Mouse (Mus musculus): ENCODE data around the gene Unc13d. TPM values are rescaled to one million over a fixed set of nuclear protein-coding genes. Genes with fewer than 3 reads are reported as not detected.

The Unc13d gene
- total and polyA plus RNA-seq, 3 experiments: 8.9 to 15.7 (median 14.0) TPM

DNA sequence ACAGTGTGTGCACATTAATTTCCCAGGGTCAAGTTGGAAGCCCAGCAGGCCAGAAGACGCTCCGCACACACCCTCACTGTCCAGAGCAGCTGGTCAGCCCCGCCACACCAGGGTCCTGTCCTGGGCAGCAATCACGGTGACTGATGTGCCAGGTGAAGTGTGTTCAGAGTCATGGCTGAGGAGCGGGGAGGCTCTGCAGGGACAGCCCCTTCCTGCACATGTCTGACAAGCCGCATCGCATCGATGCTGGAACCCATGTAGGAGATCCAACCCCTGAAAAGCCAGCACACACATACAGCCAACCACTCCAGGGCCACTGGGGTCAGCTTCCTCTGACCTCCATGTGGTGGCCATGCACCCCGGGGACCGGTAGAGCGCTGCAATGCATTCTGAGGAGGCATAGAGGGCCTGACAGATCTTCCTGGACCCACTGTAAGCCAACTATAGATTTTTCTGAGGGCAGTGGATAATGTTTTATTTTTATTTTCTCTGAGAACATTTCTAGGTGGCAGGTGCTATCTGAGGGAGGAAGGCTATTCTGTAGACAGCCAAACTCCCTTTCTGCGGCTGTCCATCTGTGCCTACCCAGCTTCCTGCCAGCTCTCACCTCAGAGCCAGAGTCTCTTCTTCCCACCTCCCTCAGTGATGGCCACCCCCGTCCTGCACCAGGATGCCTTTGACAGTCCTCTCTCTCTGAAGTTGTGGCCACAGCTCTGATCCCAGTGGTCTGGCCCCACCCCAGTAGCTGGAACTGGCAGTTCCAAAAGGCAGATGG, 15.9 kb downstream of the Unc13d start:
- peaks cover 0 to 26% of the 10 kb centered on the region in 2 experiments; a peak in 2 of 4 replicates for H3K4me1 ChIP-seq (ENCODE audit: control insufficient read depth in 1 of 2, insufficient read depth in 2 of 2)
- H3K79me2 ChIP-seq (replicated peaks; ENCODE audit: control insufficient read depth, extremely low read depth, insufficient read depth, poor library complexity, severe bottlenecking): no peaks in the 10 kb centered on the region
- no peak overlapping the region for H3K4me2 ChIP-seq (ENCODE audit: insufficient read depth, low read depth, poor library complexity, severe bottlenecking)
- no peaks in the 10 kb centered on the region for H3K9me3 ChIP-seq (replicated peaks; ENCODE audit: low read length)
- dilution Hi-C loops (cut with MboI; ENCODE audit: extremely low pct_ligation_motif_present, extremely low pct_unique_long_range_greater_than_20kb, low sequenced_read_pairs) (no loop called here), in situ Hi-C loops (cut with MboI; ENCODE audit: low pct_ligation_motif_present, low pct_unique_long_range_greater_than_20kb, low sequenced_read_pairs) (no loop called here)
- H3K27ac ChIP-seq (ENCODE audit: insufficient read depth, low read depth): no peak overlapping the region
- peak; percentile 19 for DNase-seq (ENCODE audit: extremely low read depth)
- H3K4me3 ChIP-seq (replicated peaks in 1 of 3; ENCODE audit: low read depth in 2 of 3, low read length in 2 of 3, poor library complexity in 1 of 3): no peak overlapping the region
- no peak for TF ChIP-seq JUN (IDR thresholded peaks at IDR 0.05; ENCODE audit: insufficient read depth, low read depth, low read length)
- no peak for TF ChIP-seq HCFC1 (IDR thresholded peaks at IDR 0.05; ENCODE audit: low read depth, low read length)
- TF ChIP-seq SIN3A (IDR thresholded peaks at IDR 0.05; ENCODE audit: low read length): no peak
- no peak for TF ChIP-seq SMC3 (IDR thresholded peaks at IDR 0.05; ENCODE audit: low read depth, low read length)
- TF ChIP-seq IRF4 (IDR thresholded peaks at IDR 0.05; ENCODE audit: low read depth, low read length): no peak
- no peak for TF ChIP-seq PAX5 (IDR thresholded peaks at IDR 0.05; ENCODE audit: low read length)
- no peak for TF ChIP-seq ZC3H11A (IDR thresholded peaks at IDR 0.05; ENCODE audit: low read depth, low read length)
- TF ChIP-seq ETS1 (conservative IDR thresholded peaks at IDR 0.05; ENCODE audit: low read depth, low read length): no peak
- no peak for TF ChIP-seq POLR2A (IDR thresholded peaks at IDR 0.05; ENCODE audit: low read depth, low read length)
- no peak for TF ChIP-seq TBP (conservative IDR thresholded peaks at IDR 0.05; ENCODE audit: low read depth, low read length)
- no peak for TF ChIP-seq E2F4 (IDR thresholded peaks at IDR 0.05; ENCODE audit: insufficient replicate concordance, low read depth, low read length)
- no peak overlapping the region for H3K9ac ChIP-seq (ENCODE audit: insufficient read depth, low read depth)
- no peaks in the 10 kb centered on the region for H3K27me3 ChIP-seq (replicated peaks)
- peaks cover 62 to 97% of the 10 kb centered on the region in 2 experiments for H3K36me3 ChIP-seq (replicated peaks in 1 of 2; ENCODE audit: control insufficient read depth in 1 of 2, insufficient read depth in 1 of 2, low read length in 1 of 2)

DNA sequence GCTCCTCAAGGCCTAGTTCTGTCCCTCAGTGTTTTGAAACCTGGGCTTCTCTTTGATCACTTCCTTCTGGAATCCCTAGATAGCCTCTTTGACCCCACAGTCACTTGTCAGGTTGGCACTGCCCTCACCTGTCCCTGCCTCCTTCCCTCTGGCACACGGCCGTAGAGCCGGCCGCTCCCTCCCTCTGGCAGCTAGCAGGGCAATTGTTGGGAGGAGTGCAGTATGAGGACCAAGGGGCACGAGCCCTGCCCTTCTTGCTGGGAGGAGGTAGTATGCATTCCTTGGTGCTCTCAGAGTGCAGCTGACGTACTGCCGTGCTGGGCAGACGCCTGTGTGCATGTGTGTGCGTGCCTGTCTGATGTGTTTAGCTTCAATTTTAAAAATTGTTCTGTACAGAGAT, 17.2 kb downstream of the Unc13d start:
- H3K27ac ChIP-seq (ENCODE audit: insufficient read depth, low read depth): no peak overlapping the region
- TF ChIP-seq MAFK (IDR thresholded peaks at IDR 0.05; ENCODE audit: insufficient replicate concordance, low read length) (no peak), ETS1 (conservative IDR thresholded peaks at IDR 0.05; ENCODE audit: low read depth, low read length) (no peak), RCOR1 (conservative IDR thresholded peaks at IDR 0.05; ENCODE audit: low read depth, low read length) (no peak), ZMIZ1 (IDR thresholded peaks at IDR 0.05; ENCODE audit: low read depth, low read length) (no peak)
- dilution Hi-C loops (cut with MboI; ENCODE audit: extremely low pct_ligation_motif_present, extremely low pct_unique_long_range_greater_than_20kb, low sequenced_read_pairs): no loop called here
- H3K9me3 ChIP-seq (replicated peaks; ENCODE audit: low read length): no peaks in the 10 kb centered on the region
- DNase-seq (ENCODE audit: extremely low read depth): no peak
- peaks cover 0 to 27% of the 10 kb centered on the region in 2 experiments; a peak in 2 of 4 replicates for H3K4me1 ChIP-seq (ENCODE audit: control insufficient read depth in 1 of 2, insufficient read depth in 2 of 2)
- H3K4me2 ChIP-seq (ENCODE audit: insufficient read depth, low read depth, poor library complexity, severe bottlenecking): no peak overlapping the region
- no peaks in the 10 kb centered on the region for H3K79me2 ChIP-seq (replicated peaks; ENCODE audit: control insufficient read depth, extremely low read depth, insufficient read depth, poor library complexity, severe bottlenecking)
- in situ Hi-C loops (cut with MboI; ENCODE audit: low pct_ligation_motif_present, low pct_unique_long_range_greater_than_20kb, low sequenced_read_pairs): no loop called here
- H3K9ac ChIP-seq (ENCODE audit: insufficient read depth, low read depth): no peak overlapping the region
- H3K4me3 ChIP-seq (replicated peaks in 1 of 3; ENCODE audit: low read depth in 2 of 3, low read length in 2 of 3, poor library complexity in 1 of 3): no peak overlapping the region
- peaks cover 73 to 99% of the 10 kb centered on the region in 2 experiments for H3K36me3 ChIP-seq (replicated peaks in 1 of 2; ENCODE audit: control insufficient read depth in 1 of 2, insufficient read depth in 1 of 2, low read length in 1 of 2)
- H3K27me3 ChIP-seq (replicated peaks): no peaks in the 10 kb centered on the region
